In the genomic region with DNA sequence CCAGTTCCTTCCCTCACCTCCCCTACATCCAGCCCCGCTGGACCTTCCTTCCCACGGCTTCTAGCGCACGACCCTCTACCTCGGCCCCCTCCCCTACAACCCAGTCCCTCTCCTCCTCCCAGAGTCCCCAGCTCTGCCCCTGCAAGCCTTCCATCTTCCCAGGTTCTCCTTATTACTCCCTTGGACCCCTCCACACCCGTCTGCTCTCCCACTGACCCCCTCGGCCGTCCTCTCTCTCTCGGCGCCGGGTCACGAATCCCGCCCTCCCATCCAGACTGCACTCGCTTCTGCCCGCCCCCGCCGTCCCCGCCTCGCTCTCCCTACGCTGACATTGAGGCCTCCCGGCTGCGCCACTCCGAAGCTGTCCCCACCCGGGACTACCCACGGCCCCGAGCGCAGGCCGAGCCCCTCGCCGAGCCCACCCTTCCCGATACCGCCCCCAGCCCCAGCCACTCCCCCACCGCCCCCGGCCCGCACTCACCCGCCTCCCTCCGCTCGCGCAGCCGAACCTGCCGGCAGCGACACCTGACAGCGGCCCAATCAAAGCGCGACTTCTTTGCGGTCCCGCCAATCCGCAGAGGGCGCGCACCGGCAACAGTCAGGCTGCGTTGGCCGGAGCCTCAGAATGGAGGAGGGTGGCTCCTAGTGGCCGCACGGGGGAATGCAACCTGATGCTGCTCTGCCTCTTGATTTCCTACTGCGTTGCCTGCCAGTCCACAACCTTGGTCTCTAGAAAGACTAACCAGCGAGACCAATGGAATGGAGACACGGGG, we compare ENCODE assay signal across 7 mouse cellular contexts. TPM values are rescaled to one million over a fixed set of nuclear protein-coding genes. Genes with fewer than 3 reads are reported as not detected.
DNase-seq lines count a peak whose midpoint lies in the region; ATAC-seq lines count a peak whose summit lies in the region.

TSS of gene Ppip5k1 (minus strand) at position 577 of the 773 bp plus-strand sequence.

- 0 out of 2 replicates have a peak within 1 kb of the TSS, but pooled peaks have one; percentile 52 for H3K27ac ChIP-seq in embryonic facial prominence, embryonic 11.5 days (replicated peaks; ENCODE audit: low read depth, low read length)
- H3K27ac ChIP-seq in limb, embryonic 10.5 days: peak within 1 kb of the TSS; percentile 89
- H3K27ac ChIP-seq in midbrain, embryonic 13.5 days: peak within 1 kb of the TSS; percentile 84

- no peaks in the 10 kb centered on the region for H3K27me3 ChIP-seq in embryonic facial prominence, embryonic 11.5 days (ENCODE audit: control insufficient read depth, insufficient read depth, low read length)
- peaks cover 35% of the 10 kb centered on the region for H3K27me3 ChIP-seq in limb, embryonic 10.5 days (ENCODE audit: low read depth, poor library complexity, severe bottlenecking)
- H3K27me3 ChIP-seq in midbrain, embryonic 13.5 days: peaks cover 31% of the 10 kb centered on the region

- ATAC-seq in embryonic facial prominence, embryonic 11.5 days (replicated peaks; ENCODE audit: insufficient number of reproducible peaks, low FRiP score, low TSS enrichment, low read depth): peak; percentile 93
- peak; percentile 97 for ATAC-seq in granulocyte monocyte progenitor cell, adult 5-6 weeks (replicated peaks; ENCODE audit: poor library complexity, severe bottlenecking)
- ATAC-seq in midbrain, embryonic 13.5 days: peak; percentile 97

- peak; percentile 98 for DNase-seq in adrenal gland, postnatal 14 days
- peak; percentile 98 for DNase-seq in embryonic facial prominence, embryonic 11.5 days (ENCODE audit: low spot score)
- DNase-seq in kidney, adult 11 months: peak; percentile 97
- DNase-seq in limb, embryonic 10.5 days (ENCODE audit: low spot score): peak; percentile 97
- peak; percentile 92 for DNase-seq in spleen, adult 12 weeks (ENCODE audit: low spot score)

- H3K4me1 ChIP-seq in embryonic facial prominence, embryonic 11.5 days (ENCODE audit: control insufficient read depth, insufficient read depth, low read length): peaks cover 5% of the 10 kb centered on the region
- peaks cover 28% of the 10 kb centered on the region for H3K4me1 ChIP-seq in limb, embryonic 10.5 days
- peaks cover 24% of the 10 kb centered on the region for H3K4me1 ChIP-seq in midbrain, embryonic 13.5 days (replicated peaks)

- under 1% methylated on average over 50 of the region's 58 CpGs for WGBS in embryonic facial prominence, embryonic 11.5 days
- WGBS in limb, embryonic 10.5 days: under 1% methylated on average over 58 of the region's 58 CpGs
- WGBS in midbrain, embryonic 13.5 days: under 1% methylated on average over 55 of the region's 58 CpGs

- no peaks in the 10 kb centered on the region for H3K36me3 ChIP-seq in embryonic facial prominence, embryonic 11.5 days (replicated peaks; ENCODE audit: control insufficient read depth, insufficient read depth, low read depth, low read length)
- no peaks in the 10 kb centered on the region for H3K36me3 ChIP-seq in limb, embryonic 10.5 days
- peaks cover 1% of the 10 kb centered on the region; the same call in 1 of the 2 replicates for H3K36me3 ChIP-seq in midbrain, embryonic 13.5 days

- H3K4me3 ChIP-seq in embryonic facial prominence, embryonic 11.5 days (ENCODE audit: low read depth, low read length): peak within 1 kb of the TSS; percentile 68
- peak within 1 kb of the TSS; percentile 79 for H3K4me3 ChIP-seq in limb, embryonic 10.5 days
- peak within 1 kb of the TSS; percentile 66 for H3K4me3 ChIP-seq in midbrain, embryonic 13.5 days (replicated peaks)

- H3K9ac ChIP-seq in embryonic facial prominence, embryonic 11.5 days (replicated peaks; ENCODE audit: low read length): peak within 1 kb of the TSS; percentile 82
- H3K9ac ChIP-seq in midbrain, embryonic 13.5 days (replicated peaks): peak within 1 kb of the TSS; percentile 87

- H3K4me2 ChIP-seq in embryonic facial prominence, embryonic 11.5 days (ENCODE audit: low read depth, low read length): peak within 1 kb of the TSS; percentile 76
- peak within 1 kb of the TSS; percentile 62 for H3K4me2 ChIP-seq in midbrain, embryonic 13.5 days (replicated peaks)

- no peaks in the 10 kb centered on the region for H3K9me3 ChIP-seq in embryonic facial prominence, embryonic 11.5 days (replicated peaks; ENCODE audit: control insufficient read depth, low read length)
- no peaks in the 10 kb centered on the region for H3K9me3 ChIP-seq in limb, embryonic 10.5 days (replicated peaks)
- no peaks in the 10 kb centered on the region for H3K9me3 ChIP-seq in midbrain, embryonic 13.5 days

RNA-seq across cellular contexts. Expression of gene Ppip5k1, which starts in this region (rescaled TPM):
- 51.8 and 51.9 TPM in 2 replicates for total RNA-seq in adrenal gland, postnatal 14 days (2021)
- 6.9 and 8.3 TPM in 2 replicates for polyA plus RNA-seq in embryonic facial prominence, embryonic 11.5 days (2014; fragmentation: Nextera tagmentation; extraction: Ambion mirVana)
- 11.0 and 15.1 TPM in 2 replicates for total RNA-seq in granulocyte monocyte progenitor cell, adult 5-6 weeks (2014; fragmentation: Nextera tagmentation)
- total RNA-seq in granulocyte monocyte progenitor cell, adult 5-6 weeks (2017): 8.4 and 10.3 TPM in 2 replicates
- 7.5 and 8.9 TPM in 2 replicates for polyA plus RNA-seq in limb, embryonic 10.5 days (2016; fragmentation: Nextera tagmentation; extraction: Ambion mirVana)
- polyA plus RNA-seq in midbrain, embryonic 13.5 days (2015; fragmentation: Nextera tagmentation; extraction: Ambion mirVana): 18.0 and 21.0 TPM in 2 replicates

Comparison
In these comparisons a context has a peak if more than half of its experiments do, and no peak if none do; other contexts are left out.
1. Peak in every context shown above with its lines: DNase-seq, ATAC-seq, H3K4me3 ChIP-seq and H3K27ac ChIP-seq.